Mouse (Mus musculus): ENCODE results near the gene Gdpd1. TPM values are rescaled to one million over a fixed set of nuclear protein-coding genes. Genes with fewer than 3 reads are reported as not detected.

The Gdpd1 gene
- total RNA-seq, 2 experiments from 2014 or later: 48.8 to 49.4 TPM

GRCm38 (mm10) chr11:86991241-86991640, 82.6 kb downstream of the Gdpd1 start:
- DNase-seq: no peak

- DNase-seq: no peak
Observed at GRCm38 (mm10) chr11:86990309-86990708, 83.6 kb downstream of the Gdpd1 start.

- no peak for DNase-seq
Observed at GRCm38 (mm10) chr11:86984990-86985389, 88.9 kb downstream of the Gdpd1 start.

Small RNA genes within 50 kb of the gene (microRNA-seq; reads per million reads assigned to microRNA genes)
- 878 to 913 reads per million in 2 experiments for gene Mir301

Other genes with a start within 250 kb of the Gdpd1 start
- gene Ypel2, start 80.4 kb downstream of the Gdpd1 start, total RNA-seq (2021): 10 to 100 TPM; 27.5 to 29.0 TPM
- 10 to 100 TPM; 16.5 to 16.8 TPM for gene Smg8, start 12.7 kb upstream of the Gdpd1 start, total RNA-seq (2021)
- under 1 TPM; 0.55 to 0.56 TPM for gene Prr11, start 34.6 kb upstream of the Gdpd1 start, total RNA-seq (2021)
- gene Ska2, start 35.2 kb upstream of the Gdpd1 start, total RNA-seq (2021): 10 to 100 TPM; 14.2 to 15.3 TPM
- gene Trim37, start 53.0 kb upstream of the Gdpd1 start, total RNA-seq (2021): 100 to 1,000 TPM; 173 to 210 TPM

Data from layer of hippocampus, postnatal 36 days (tissue).